Mouse (Mus musculus) frontal cortex, postnatal 14 days (tissue): ENCODE measurements at regions not wholly inside any gene's neighbourhood (a gene's known extent, or its start where the extent isn't known, plus 50 kb on each side); places are given as distances from the start of the nearest gene placed in this dataset.

Experiments used
- DNase-seq, 2 experiments: peaks; one replicate each; pipeline ENCODE4 v3.0.0; 2022; ENCODE audit warnings: low spot score in 2 of 2

- no peak for DNase-seq
Observed at GRCm38 (mm10) chr3:47866061-47866460, 1418.0 kb upstream of the Pabpc4l start.

DNA sequence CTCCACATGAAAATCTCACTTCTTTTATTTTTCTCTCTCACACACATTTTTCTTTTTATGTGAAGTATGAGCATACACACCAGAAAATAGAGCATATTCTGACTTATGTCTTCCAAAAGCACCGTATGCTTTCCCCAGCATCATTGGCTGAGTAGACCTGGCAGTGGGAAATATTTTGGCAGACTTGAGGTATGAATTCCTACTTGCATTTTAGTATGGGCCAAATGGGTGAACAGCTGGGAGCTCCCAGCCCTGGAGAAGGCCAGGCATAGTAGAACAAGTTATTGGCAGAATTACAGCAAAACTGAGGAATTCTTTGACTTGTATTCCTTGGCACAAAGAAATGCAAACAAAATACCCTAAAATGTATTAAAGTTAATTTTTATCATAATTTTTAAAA lies 1415.6 kb upstream of the Pabpc4l start:
- DNase-seq = peak in 1 of 2 experiments; percentile 3

GRCm38 (mm10) chr3:47845613-47846012 lies 1397.6 kb upstream of the Pabpc4l start:
- DNase-seq = no peak

- DNase-seq = no peak
Observed at GRCm38 (mm10) chr3:47836541-47837240, 1388.7 kb upstream of the Pabpc4l start.

- DNase-seq = no peak
Observed at GRCm38 (mm10) chr3:47818361-47818760, 1370.3 kb upstream of the Pabpc4l start.

DNA sequence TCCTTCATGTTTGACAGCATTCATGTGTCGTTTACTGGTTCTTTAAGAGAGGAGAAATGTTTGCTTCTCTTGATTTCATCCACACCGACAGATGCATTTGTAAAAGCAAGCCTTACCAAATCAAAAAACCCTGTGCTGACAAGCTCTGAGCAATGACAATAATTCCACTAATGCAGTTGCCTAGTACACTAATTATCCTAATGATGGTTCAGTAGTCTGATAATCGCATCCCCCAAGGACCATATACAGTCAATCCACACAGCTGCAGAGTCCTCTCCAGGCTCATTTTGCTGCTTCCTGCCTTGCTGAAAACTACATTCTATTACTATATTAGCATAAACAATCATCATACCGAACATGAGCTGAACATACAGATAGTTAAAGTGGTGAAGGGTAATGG lies 1369.5 kb upstream of the Pabpc4l start:
- no peak for DNase-seq
